Mouse (Mus musculus) cerebellum, adult 18-20 months (tissue): Measurements from ENCODE around the gene Mcat.

Experiments
- DNase-seq, 2 experiments: peaks; one replicate each; pipeline ENCODE4 v3.0.0; 2021

Gene Mcat

DNA sequence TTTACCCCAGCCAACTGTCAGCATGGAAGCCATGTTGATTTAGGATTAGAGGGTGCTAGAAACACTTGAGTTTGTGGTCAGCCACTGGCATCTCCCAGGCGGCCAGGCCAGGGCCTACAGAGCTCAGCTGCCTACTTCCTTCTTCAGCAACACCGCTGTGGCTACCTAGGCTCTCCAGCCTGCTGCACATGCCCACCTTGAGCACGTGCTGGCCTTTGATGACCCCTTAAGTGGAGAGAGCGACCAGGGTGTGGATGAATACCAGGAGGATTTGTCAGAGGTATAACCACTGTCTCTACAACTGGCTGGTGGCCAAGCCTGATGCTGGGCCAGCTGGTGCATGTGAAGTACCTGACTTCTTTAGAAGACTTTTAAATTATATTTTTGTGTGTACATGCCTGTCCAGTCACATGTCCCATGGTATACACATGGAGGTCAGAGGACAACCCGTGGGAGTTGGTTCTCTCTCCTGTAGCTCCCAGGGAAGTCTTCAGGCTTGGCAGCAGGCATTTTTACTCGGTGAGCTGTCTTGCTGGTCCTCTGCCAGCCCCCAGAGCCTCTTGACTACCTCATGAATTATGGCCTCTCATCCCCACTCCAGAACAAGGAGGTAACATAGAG is 11.3 kb upstream of the Mcat start:
- no peak for DNase-seq

DNA sequence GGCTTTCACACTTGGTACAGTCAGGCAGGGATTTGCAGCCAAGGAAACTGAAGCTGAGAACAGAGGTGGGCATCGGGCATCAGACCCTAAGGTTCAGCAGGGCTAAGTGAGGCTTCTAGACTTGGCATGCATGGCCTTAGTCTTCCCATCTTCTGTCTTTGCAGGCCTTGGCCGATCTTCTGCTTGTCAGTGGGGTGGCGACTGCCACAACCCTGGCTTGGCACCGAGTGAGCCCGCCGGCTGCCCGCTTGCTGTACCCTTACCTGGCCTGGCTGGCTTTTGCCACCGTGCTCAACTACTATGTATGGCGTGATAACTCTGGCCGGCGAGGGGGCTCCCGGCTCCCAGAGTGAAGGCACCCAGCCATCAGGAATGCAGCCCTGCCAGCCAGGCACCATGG is 10.0 kb upstream of the Mcat start:
- DNase-seq, result peak; percentile 41 to 53

DNA sequence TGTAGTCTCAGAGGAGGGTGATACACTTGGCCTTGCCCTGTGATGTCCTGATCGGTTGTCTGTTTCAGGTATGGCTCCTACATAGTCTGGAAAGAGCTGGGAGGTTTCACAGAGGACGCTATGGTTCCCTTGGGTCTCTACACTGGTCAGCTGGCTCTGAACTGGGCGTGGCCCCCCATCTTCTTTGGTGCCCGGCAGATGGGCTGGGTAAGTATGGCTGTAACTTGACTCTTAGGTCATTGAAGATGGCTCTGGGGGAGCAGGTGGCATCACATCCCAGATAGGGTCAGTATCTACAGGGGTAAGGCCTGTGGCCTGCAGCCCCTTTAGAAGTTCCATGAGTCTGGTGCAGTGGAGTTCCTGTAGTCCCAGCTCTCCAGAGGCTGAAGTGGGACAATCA is 8.5 kb upstream of the Mcat start:
- no peak for DNase-seq

DNA sequence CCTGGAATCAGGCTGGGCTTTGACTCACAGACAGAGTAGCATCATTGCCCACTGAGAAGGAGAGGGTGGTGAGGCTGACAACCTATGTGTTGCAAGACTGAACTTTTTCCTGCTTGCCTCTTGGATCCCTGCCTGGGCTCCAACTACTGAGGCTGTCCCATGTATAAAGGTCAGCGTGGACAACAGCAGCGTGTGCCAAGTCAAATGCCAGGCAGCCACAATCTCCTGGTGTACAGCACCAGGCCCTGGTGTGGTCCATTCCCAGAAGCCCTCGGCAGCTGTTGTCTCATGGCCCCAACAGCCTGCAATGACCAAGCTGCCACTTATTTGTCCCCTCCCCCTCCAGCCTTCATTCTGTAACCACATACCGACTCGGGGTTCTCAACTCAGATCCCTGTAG is 8.0 kb upstream of the Mcat start:
- no peak for DNase-seq

DNA sequence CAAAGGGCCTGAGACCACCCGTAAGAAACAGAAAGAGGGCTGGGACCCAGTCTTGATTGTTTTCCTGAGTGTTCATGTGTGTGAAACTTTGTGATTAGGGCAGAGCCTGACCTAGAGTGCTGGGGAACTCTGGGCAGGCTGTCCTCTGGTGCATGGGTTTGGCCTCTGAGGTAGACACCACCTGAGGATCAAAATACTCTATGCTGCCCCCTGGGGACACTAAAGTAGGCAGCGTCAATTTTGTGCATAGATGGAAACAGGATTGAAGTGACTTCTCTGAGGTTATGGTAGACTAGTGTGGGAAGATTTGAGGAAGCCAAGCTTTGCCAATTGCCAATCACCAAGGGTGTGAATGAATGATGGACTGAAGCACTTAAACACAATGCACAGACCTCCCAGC is 7.1 kb upstream of the Mcat start:
- no peak for DNase-seq

DNA sequence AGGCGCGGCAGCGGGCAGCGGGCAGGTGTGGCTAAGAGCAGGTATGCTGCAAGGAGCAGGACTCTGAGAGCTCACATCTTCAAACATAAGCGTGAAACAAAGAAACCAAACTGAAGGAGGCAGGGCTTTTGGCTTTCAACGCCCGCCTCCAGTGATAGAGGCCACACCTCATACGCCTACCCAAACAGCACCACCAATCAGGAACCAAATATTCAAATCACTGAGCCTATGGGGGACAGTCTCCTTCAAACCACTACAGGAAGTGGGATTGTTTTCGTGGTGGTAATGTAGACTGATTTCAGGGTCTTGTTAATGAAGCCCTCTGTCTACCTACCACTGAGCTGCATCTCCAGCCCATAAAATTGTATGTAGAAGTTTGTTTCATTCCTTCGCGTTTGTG is 6.1 kb upstream of the Mcat start:
- DNase-seq, result no peak

DNA sequence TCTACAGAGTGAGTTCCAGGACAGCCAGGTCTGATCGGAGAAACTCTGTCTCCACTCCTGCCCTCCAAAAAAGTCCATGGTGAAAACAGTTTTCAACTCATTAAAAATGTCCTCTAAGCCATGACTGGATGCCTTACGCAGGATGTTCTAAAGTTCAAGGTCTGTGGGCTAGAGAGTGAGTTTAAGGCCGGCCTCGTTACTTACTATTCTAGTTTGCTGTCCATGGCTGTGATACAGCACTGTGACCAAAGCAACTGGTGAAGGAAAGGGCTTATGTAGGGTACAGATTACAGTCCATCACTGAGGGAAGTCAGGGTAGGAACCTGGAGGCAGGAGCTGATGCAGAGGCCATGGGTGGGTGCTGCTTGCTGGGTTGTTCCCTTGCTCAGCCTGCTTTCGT is 5.0 kb upstream of the Mcat start:
- no peak for DNase-seq

DNA sequence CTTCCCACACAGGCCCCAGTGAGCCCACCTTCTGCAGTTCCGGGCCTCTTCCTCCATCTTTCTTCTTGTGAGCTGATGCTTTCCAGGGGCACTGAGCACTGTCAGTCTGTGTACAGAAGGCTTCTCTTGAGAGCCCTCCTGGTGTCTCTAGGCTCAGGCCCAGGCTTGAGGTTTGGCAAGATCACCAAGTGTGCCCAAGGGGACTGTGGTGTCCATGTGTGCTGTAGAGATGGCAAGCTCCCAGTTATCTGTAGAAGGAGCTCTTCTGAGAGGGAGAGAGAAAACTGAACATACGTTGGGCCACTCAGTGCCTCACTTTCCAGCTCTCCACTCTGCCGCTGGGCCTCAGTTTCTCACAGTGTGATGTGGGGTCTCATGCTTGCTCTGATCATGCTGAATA is 4.1 kb upstream of the Mcat start:
- no peak for DNase-seq

DNA sequence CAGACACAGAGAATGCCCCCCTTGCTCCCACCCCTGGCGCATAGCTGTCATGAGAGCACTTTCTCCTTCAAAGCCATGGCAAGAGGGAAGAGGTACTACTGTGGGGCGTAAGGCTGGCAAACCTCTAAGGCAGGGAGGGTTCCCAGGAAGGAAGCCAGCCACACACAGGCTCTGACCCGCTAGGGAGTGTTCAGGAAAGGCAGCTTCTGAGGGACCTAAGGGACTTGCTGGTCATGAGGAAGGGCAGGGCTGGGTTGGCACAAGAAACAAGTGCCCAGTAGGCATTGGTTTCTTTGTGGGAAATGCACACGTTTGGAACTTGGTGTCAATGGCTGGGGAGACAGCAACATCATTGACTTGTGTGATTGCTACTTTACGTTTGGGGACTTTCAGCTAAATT is 2.4 kb upstream of the Mcat start:
- no peak for DNase-seq

DNA sequence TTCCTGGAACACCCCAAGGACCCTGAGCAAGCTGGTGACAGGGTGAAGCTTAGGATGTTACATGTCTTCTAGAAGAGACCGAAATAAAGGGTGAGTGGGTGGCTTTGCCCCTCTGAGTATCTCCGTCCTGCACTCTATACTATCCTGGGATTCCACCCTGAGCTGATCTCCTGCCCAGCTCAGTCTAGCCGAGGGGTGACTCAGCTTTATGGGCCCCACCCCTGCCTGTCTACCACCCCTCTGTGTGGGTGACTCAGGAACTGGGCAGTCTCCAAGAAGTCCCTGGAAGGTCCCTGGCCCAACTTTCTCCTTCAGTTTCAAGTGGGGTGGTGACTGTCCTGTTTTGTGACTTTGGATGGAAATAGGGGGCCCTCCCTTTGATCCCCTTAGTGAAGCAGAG is 1.8 kb upstream of the Mcat start:
- no peak for DNase-seq

DNA sequence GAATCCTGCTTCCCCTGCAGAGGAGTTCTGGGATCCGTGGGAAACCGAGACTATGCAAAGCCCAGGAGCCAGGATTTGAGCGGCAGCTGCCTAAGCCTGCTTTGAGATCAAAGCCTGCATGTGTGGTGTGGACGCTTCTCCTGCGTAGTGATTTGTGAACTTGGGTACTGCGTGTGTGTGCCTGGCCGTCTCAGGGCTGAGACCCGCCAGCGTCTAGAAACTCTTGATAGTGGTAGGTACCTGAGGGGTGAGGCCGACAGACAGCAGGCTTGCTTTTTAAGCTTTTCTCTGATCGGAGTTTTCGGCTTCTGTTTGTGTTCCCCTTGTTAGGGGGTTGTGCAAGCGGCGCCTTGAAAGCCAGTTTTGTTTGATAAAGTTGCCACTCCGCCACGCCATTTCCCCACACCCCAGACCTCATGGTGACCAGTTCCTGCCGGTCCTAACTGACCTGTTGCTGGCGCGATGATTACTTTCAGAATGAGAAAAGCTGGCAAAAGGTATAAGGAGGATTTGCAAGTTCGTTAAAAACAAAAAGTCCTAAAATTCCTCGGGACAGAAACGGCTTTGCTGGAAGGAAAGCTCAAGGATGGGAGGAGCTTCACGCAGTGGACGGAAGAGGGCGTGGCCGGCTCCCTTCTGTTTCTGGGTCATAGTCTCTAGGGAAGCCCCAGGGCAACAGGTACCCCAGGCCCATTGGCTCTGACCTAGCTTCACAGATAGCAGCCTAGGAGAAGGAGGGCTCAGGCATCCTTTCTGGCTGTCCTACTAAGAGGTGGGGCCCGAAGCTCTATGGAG is 467 bp upstream of the Mcat start:
- DNase-seq, result no peak

DNA sequence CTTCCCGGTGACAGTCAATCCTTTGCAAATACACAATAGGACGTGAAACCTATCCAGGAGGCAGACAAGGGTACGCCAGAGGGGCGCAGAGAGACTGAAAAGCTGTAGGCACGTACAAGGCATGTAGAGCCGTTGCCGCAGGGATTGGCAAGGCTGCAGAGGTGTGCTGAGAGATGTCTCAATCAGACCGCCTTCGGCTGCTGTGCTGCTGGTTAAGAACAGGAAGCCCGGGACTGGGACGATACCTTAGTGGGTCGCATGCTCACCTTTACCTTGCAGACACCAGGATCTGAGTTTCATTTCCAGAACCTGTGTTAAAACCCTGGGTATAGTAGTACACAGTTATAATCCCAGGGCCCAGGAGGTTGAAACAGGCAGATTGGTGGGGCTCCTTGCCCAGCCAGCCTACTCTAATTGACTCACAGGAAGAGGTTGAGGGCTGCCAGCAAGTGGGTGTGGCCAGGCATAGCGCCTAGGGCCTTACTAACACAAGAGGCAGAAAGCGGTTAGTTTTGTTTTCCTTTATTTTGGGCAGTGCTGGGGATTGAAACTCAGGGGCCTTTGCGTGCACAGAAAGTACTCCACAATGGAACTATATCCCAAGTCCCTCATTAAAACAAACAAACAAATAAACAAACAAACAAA is 839 bp downstream of the Mcat start:
- no peak for DNase-seq

DNA sequence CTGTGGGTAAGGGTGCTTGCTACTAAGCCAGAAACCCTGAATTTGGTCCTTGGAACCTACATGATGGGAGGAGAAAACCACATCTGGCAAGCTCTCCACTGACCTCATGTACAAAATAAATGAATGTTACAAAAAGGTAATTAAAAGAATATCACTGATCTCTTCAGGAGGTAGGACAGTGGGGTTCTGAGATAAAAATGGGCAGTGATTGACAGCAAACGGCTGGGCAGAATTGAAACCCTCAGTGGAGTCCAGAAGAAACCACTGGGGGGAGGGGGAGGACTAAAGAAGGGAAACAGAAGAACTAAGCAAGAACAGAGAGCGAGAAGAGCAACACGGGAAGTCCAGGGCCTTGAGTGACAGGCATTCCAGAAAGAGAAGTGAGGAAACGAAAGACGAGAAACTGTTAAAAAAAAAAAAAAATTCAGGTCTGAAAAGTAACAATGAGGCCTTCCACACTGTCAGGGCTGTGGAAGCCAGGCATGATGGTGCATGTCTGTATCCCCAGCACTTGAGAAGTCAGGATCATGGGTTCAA is 2.6 kb downstream of the Mcat start:
- DNase-seq, result no peak

DNA sequence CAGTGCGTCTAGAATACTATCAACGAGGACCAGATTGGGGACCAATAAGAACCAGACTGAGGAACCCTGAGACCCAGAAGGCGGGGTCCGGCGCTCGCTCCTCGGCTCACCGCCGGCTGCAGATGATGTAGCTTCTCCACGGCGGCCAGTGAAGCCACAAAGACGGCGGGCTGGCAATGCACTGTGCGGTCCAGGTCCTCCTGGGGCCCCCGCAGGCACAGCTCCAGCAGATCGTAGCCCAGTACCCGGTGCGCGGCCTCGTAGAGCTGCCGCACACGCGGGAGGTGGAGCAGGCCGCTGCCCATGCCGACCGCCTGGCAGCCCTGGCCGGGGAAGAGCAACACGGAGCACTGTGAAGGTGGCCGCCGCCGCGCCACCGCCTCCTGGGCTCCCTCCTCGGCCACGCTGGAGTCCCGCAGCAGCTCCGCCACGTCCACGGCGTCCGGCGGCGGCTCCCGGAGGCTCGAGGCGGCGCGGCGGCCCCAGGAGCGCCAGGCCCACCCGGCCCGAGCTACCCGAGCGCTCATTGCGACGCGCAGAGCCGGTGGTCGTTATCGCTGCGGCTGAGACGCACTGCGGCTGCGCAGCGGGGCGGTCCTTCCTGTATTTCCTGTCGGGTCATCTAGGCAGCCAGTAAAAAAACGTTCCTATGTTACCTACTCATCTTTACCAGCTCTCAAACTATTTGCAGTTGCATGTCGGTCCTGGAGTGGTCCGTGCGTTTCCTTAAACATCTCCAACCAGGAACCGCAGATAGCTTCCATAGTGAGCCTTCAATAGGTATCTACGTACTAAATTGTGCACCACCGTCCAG is 8.2 kb downstream of the Mcat start:
- DNase-seq, result peak; percentile 81 to 89

DNA sequence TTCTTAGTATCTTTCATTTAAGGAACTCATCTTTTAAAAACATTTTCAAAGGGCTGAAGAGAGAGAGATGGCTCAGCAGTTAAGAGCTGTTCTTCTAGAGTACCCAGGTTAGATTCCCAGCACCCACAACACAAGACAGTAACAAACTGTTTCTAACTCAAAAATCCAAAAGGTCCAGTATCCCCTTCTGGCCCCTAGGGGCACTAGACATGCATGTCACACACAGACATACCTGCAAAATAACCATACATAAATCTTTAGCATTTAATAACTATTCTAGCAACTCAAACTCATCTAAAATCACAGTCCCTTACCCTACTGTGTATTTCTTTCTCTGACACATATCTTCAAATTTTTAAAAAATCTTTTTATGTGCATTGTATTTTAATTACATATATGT is 9.8 kb downstream of the Mcat start:
- no peak for DNase-seq

DNA sequence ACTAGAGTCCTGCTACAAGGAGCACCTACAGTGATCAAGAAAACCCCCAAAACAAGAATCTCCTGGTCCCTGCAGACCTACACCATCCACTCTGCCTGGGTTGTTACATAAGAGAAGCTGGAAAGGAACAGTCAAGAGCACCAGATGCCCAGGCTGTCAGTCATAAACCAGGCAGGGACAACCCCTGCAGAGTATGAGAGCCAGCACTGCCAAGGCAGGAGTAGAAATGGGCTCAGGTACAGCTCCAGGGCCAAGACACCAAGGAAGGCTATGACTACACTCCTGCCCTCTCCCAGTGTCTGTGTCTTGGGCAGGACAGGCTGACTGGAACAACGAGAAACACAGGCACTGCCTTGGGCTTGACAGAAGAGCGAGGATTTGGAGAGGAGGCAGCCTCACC is 13.4 kb downstream of the Mcat start:
- no peak for DNase-seq

DNA sequence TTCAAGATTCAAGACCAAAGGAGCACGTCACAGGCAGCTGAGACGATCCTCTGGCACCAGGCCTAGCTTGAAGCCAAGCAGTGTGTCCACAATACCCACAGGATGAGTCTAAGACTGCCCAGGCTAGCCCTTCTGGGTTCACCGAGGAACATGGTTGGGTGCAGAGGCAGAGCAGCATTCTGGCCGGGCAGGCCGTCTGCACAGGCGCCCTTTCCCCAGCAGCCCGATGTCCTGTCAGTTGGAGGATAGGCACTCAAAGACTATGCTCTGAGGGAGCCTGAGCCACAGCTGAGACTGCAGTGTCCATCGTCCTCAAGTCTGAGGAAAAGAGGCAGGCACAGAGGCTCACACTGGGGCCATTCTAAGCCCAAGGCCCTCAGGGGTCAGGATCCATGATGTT is 16.4 kb downstream of the Mcat start:
- DNase-seq, result no peak

DNA sequence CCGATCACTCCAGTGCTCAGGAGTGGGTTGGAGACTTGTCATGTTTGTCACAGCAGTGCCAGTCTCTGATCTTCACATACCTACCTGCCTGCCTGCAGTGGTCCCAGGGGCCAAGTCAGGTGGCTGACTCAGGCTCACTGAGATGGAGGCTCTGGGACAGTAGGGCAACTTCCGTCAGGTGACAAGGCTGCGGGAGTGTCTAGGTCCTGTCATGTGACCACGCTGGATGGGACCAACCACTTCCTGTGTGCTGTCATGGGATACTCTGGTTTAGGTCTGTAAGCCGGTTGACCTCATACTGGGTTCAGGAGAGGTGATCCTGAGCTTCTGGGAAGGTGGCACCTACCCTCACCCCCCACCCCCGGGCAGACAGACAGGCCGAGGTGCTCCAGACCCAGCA is 17.6 kb downstream of the Mcat start:
- DNase-seq, result no peak

DNA sequence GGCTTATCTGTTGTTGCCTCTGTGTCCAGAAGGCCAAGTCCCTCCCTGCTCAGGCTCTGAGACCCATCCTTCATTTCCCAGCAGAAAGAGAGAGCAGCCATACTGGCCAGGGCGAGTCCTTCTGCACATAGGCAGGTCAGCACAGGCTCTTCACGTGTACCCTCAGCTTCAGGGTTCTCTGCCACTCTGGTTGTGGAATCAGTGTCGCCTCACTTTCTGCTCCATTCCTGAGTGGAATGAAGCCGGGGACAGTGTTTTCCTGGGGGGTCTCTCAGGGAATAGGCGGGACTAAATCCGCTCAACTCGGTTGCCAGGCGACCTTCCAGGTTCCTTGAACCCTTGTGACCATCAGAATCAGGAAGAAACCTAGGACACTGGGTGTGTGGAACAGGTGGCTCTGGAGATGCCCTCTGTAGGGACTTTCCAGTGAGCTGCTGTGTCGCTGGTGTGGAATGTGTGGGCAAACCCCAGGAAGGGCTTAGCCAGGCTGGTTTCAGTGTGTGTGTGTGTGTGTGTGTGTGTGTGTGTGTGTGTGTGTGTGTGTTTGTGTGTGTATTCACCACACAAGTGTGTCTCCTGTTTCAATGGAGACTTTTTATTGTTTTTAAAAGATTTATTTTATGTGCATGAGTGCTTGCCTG is 21.8 kb downstream of the Mcat start:
- no peak for DNase-seq

DNA sequence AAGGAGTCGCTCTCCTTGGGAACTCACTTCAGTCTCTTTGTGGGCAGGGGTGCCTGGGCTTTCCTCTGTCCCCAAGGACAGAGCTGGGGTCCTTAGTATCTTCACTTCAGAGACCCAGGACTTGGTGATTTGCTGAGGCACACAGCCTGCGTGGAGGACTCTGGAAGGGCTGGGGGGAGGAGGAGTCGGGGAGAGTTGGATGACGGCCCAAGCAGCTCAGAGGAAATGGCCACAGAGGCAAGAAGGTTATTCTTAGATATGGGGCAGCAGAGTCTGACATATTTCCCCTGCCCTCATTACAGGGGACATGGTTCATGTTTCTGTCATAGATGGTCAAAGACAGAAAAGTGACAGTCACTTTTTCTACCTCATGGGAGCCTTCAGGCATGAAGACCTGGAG is 23.7 kb downstream of the Mcat start:
- no peak for DNase-seq

DNA sequence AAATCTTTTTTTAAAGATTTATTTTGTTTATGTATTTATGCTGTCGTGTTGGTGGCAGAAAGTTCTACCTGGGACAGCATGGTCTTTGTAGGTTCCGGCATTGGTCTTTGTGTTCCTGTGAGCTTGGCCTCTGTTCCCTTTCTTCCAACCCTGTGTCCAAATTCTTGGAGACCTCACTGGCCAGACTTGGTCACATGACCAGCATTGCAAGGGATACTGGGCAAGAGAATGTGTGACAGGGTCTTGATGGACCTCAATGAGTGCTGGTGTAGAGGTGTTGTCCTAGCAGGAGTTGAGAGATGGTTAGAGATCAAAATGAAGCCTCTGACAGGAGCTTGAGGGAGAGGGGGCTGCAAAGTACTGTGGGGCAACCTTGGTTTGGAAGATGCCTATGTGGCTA is 24.7 kb downstream of the Mcat start:
- no peak for DNase-seq

DNA sequence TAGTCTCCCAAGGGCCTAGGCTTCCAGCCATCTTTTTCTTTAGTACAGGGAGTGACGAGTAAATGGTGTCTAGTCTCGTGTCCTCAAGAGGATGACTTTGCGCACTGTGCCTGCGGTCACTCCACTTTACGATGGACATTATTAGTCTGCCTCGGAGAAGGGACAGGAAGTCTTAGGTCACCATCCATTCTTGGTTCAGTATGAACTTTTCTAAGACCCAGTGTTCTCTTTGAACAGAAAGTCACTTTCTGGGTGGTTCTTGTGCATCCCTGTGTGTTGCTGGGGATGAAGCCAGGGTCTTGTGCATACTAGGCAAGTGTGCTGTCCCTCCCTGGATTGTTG is 27.7 kb downstream of the Mcat start:
- no peak for DNase-seq
